Mouse (Mus musculus): ENCODE measurements around the gene Plekhs1.
"Not testable (repeated sequence)": the region's sequence is repeated elsewhere in the genome, so short reads cannot be mapped to it uniquely, and the experiment has no call there.

Gene Plekhs1

DNA sequence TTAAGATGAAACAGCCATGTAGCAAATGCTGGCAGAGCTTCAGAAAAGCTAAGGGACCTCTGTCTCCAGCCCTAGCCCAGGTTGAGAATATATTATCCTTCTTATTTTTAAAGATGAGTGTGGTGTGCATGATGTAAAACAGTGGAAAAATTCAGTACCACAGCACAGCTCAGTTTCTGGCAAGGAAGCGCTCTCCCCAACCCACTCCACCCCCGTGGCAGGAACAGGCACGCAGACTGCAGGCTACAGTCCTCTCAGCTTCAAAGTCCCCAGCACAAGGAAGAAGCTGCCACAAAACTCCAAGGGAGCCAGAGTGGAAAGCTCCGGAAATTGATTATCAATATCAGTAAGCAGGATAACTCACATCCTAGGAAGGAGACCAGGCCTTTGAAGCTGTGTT is 49.8 kb downstream of the Plekhs1 start:
- in situ Hi-C loops (cut with MboI, MseI) = not testable (repeated sequence)

DNA sequence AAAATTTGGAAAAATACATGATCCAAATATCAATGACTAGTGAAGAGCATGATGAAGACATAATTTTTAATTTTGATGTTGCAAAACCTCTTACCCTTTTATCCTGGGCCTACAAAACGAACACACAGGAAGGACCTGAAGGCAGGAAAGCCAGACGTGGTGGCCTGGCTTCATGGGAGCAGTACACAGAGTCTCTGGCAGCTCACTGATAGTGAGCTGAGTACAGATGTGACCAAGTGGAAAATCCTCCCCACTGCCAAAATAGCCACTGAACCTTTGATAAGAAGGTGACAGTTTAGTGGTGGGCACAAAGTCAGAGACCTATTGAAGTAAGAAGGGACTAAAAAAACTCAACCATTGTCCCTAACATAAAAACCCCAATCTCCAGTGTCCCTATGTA is 52.1 kb downstream of the Plekhs1 start:
- in situ Hi-C loops (cut with MboI, MseI) = not testable (repeated sequence)

DNA sequence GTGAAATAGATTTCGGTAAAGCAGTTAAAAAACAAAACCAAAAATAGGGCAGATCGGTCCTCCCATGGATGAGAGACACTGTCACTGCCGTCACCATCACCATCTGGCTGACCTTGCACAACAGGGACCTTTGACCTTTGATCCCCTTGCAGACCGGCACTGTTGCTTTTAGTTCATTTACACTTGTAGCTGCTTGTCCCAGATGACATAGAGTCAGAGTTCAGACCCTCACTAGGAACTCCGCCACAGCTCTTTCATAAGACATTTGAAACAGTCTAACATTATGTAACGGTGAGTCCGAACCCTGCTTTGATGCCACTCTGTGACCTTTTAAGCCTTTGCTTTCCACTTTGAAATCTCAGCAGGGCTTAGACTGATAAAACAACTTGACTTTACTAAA is 58.0 kb downstream of the Plekhs1 start:
- in situ Hi-C loops (cut with MboI, MseI) = not testable (repeated sequence)

DNA sequence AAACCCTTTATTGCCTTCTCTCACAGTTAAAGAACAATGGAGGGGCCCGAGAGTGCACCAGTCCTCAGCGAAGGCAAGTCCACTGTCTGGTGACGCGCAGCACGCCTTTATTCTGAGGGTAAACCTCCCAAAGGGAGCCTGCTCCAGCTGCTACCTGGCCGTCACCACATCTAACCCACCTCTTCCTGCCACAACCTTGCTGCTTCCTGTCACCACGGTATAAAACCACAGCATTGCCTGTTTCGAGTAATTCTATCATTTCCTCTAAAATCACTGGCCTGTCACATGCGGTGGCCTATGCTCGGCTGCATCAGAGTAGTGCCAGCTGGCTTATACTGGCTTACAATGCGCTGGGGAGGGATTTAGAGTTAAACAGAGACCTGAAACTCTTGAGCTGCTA is 69.1 kb downstream of the Plekhs1 start:
- in situ Hi-C loops (cut with MboI, MseI) = not testable (repeated sequence)

DNA sequence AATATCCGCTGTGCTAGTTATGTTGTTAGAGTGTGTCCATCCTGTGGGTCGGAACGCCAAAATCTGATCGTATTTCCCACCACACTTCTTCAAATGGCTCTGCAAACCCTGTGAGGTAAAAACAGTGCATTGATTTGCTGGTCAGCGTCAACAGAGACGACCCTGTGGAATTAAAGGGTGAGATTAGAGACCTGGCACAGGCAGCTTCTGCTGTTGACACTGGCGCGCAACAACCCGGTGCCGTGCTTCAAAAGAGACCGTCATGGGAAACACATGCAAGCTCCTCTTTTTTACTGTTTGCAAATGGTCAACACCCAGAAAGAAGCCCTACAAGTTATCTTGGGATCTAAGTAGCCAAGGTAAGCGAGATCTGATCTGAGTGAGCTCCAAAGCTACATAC is 69.8 kb downstream of the Plekhs1 start:
- in situ Hi-C loops (cut with MboI, MseI) = no loop called here

DNA sequence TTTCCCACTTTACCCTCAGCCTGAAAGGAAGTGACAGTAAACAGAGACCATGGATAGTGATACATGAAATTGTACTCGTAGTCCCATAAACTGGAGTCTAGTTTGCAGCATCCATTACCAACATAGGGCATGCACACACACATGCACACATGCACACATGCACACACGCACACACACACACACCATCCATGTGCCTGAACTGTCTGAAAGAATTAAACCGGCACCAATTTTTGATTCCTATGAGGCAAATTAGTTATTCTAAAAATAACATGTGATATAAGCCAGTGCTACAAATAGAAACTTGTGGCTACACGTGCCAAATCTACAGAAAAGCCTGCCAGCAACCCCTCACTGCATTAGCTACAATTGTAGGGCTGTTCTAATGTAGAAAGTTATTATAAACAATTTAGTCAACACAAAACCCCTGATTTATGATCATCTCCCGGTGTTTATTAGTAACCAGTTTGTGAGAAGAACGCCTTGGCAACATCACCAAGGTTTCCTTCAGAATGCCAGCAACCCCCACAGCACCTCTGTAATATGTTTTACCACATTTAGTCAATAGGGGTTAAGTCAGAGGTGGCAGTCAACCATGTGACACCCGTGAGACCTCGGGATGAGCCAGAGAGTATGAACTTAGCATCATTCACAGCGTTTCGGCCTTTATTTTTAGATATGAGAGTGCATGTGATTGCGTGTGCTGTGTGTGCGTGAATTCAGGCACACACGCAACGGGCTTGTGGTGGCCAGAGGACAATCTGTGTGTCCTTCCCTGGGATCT is 72.0 kb downstream of the Plekhs1 start:
- in situ Hi-C loops (cut with MboI, MseI) = no loop called here

DNA sequence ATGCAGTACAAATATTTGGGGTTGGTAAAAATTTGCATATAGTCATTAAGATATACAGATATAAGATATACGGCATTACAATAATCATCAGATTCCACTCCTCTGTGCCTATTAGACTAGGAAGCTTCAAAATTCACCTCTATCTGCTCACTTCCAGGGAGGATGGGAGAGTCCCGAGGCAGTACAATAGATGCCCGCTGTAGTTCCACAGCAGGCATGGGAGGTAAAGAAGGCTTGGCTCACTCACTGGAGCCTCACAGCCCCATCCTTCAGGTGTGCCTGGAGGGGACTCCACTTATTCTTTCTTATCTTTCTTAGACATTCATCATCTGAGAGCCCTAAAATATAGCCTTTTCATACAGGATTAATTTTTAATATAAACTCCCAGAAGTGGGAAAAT is 72.9 kb downstream of the Plekhs1 start:
- in situ Hi-C loops (cut with MboI, MseI) = no loop called here

DNA sequence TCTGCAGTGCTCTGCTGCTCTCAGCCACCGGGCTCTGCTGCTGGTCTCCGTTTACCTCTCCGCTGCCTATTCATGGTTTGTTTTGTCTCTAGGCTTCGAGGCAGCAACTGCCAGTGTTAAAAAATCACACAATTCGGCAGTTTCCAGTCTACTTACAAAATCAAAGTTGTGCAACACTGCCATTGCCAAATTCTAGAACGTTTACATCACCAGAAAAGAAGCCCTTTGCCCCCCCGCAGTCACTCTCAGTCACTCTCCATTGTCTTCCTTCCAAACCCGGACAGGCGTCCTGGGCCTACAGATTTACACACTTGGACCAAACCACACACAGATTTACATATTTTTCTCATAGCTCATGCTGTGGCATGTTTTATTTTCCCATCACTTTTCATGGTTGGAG is 73.6 kb downstream of the Plekhs1 start:
- in situ Hi-C loops (cut with MboI, MseI) = no loop called here

DNA sequence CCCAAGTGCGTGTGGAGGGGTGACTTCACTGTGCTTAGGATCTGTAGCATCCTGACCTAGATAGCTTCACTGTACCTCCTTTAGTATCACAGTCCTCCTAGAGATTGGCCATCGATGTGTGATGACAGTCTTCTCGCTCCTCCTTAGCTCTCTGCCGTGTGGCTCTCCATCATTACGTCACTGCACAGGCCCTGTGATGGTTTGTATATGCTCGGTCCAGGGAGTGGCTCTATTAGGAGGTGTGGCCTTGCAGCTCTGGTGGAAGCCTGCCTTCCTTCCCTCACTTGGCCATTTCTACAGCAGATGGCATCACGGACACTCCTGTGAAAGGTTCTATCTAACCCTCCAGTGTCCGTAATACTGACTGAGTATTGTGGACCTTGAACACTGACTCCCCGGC is 74.3 kb downstream of the Plekhs1 start:
- in situ Hi-C loops (cut with MboI, MseI) = no loop called here

Measured in regulatory T cell (primary cell).